Mouse (Mus musculus) ES-E14 (cell line): ENCODE measurements around the gene Eif4b.
A peak's percentile ranks its signal among the peaks of the same experiment; 100 is the strongest.

Source experiments
- CHD2 ChIP-seq: IDR thresholded peaks from 2 replicates; pipeline ENCODE4 v1.6.1; 2014; ENCODE audit warnings: mild to moderate bottlenecking, low read depth, low read length, inconsistent platforms
- HCFC1 ChIP-seq: IDR thresholded peaks from 2 replicates; pipeline ENCODE4 v1.6.1; 2012; ENCODE audit warnings: low read length, inconsistent platforms, borderline replicate concordance; ENCODE audit not compliant: insufficient read depth
- MAFK ChIP-seq: IDR thresholded peaks from 2 replicates; pipeline ENCODE4 v1.6.1; 2014; ENCODE audit warnings: mild to moderate bottlenecking, low read depth, low read length, inconsistent platforms; ENCODE audit not compliant: insufficient read depth
- ZC3H11A ChIP-seq: IDR thresholded peaks from 2 replicates; pipeline ENCODE4 v1.6.1; 2012; ENCODE audit warnings: low read depth, mild to moderate bottlenecking, inconsistent platforms, low read length, borderline replicate concordance
- ZNF384 ChIP-seq: IDR thresholded peaks from 2 replicates; pipeline ENCODE4 v1.6.1; 2012; ENCODE audit warnings: low read depth, low read length, inconsistent platforms

- no peak for TF ChIP-seq ZNF384
- no peak for TF ChIP-seq CHD2
- no peak for TF ChIP-seq ZC3H11A
- TF ChIP-seq HCFC1: no peak
- peak; percentile 77 for TF ChIP-seq MAFK
These were observed 37.3 kb downstream of the Eif4b start for GRCm38 (mm10) chr15:102110701-102111494.
